Mouse (Mus musculus): ENCODE measurements around the gene Wipf2.
A peak's percentile ranks its signal among the peaks of the same experiment; 100 is the strongest.
"Not testable (repeated sequence)": the region's sequence is repeated elsewhere in the genome, so short reads cannot be mapped to it uniquely, and the experiment has no call there.

Gene Wipf2

GRCm38 (mm10) chr11:98931513-98932292 is 68.3 kb downstream of the Wipf2 start:
- no peak for DNase-seq (ENCODE audit: low spot score)

GRCm38 (mm10) chr11:98932293-98933091 is 69.1 kb downstream of the Wipf2 start:
- peak; percentile 3 for DNase-seq (ENCODE audit: low spot score)

GRCm38 (mm10) chr11:98933151-98933550 is 69.7 kb downstream of the Wipf2 start:
- DNase-seq (ENCODE audit: low spot score) = peak; percentile 77

- DNase-seq (ENCODE audit: low spot score) = not testable (repeated sequence)
Measured at GRCm38 (mm10) chr11:98933847-98934246, 70.4 kb downstream of the Wipf2 start.

GRCm38 (mm10) chr11:98934367-98934766 is 70.9 kb downstream of the Wipf2 start:
- no peak for DNase-seq (ENCODE audit: low spot score)

- DNase-seq (ENCODE audit: low spot score) = no peak
Measured at GRCm38 (mm10) chr11:98935123-98935522, 71.7 kb downstream of the Wipf2 start.

- DNase-seq (ENCODE audit: low spot score) = peak; percentile 48
Measured at GRCm38 (mm10) chr11:98936170-98936569, 72.7 kb downstream of the Wipf2 start.

GRCm38 (mm10) chr11:98936606-98937409 is 73.4 kb downstream of the Wipf2 start:
- no peak for DNase-seq (ENCODE audit: low spot score)

GRCm38 (mm10) chr11:98937410-98937913 is 74.0 kb downstream of the Wipf2 start:
- DNase-seq (ENCODE audit: low spot score) = peak; percentile 91

GRCm38 (mm10) chr11:98937914-98938694 is 74.7 kb downstream of the Wipf2 start:
- DNase-seq (ENCODE audit: low spot score) = no peak

GRCm38 (mm10) chr11:98938701-98939083 is 75.3 kb downstream of the Wipf2 start:
- DNase-seq (ENCODE audit: low spot score) = no peak

- no peak for DNase-seq (ENCODE audit: low spot score)
Measured at GRCm38 (mm10) chr11:98939084-98939952, 75.9 kb downstream of the Wipf2 start.

- no peak for DNase-seq (ENCODE audit: low spot score)
Measured at GRCm38 (mm10) chr11:98939953-98940641, 76.7 kb downstream of the Wipf2 start.

GRCm38 (mm10) chr11:98940776-98941175 is 77.3 kb downstream of the Wipf2 start:
- no peak for DNase-seq (ENCODE audit: low spot score)

- no peak for DNase-seq (ENCODE audit: low spot score)
Measured at GRCm38 (mm10) chr11:98941341-98941825, 77.9 kb downstream of the Wipf2 start.

- DNase-seq (ENCODE audit: low spot score) = no peak
Measured at GRCm38 (mm10) chr11:98941826-98942550, 78.5 kb downstream of the Wipf2 start.

GRCm38 (mm10) chr11:98942555-98942922 is 79.1 kb downstream of the Wipf2 start:
- no peak for DNase-seq (ENCODE audit: low spot score)

GRCm38 (mm10) chr11:98942923-98943641 is 79.6 kb downstream of the Wipf2 start:
- no peak for DNase-seq (ENCODE audit: low spot score)

Data from ovary, adult 18-20 months (tissue).